Mouse (Mus musculus) left cerebral cortex, adult 9 months (tissue): ENCODE results near the gene Fgfr2.

Source experiments
- DNase-seq, 2 experiments: peaks; one replicate each; pipeline ENCODE4 v3.0.0; 2022; ENCODE audit warnings: low spot score in 2 of 2

The Fgfr2 gene

DNA sequence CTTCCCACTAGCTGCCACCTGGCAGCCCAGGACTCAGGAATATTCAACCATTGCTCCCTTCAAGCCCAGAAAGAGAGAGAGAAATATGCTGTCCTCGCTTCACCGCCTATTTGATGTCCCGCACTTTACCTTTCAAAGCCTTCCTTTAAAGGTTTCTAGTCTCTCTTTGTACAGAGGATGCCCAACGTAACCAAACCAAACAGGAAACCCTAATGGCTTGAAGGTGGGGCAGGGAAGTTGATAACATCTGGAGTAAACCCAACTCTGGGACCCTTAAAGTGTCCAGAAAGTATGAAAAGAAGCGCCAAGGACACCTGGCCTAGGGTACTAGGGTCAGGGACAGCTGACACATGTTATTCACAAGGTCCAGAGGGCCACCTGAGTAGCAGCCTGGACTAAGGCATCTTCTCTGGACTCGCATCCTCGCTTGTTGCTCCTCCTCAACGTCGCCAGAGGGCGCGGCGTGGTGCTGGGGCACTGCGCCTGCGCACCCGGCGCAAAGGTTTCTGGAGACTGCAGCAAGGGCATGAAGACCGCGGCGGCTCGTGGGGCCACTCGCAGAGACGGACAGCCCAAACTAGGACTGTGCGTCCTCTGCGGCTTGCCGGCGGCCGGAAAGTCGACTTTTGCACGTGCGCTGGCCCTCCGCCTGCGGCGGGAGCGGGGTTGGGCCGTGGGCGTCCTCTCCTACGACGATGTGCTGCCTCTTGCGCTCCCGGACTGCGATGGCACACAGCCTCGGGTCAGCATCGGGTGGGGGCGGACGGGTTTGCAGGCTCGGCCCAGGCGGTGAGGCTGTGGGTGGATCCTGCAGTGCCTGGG is 1752.3 kb downstream of the Fgfr2 start, which contains the start of gene Pstk:
TSS of gene Pstk (plus strand) at position 494 of the 822 bp plus-strand sequence.
- DNase-seq: peak; percentile 67 to 89

DNA sequence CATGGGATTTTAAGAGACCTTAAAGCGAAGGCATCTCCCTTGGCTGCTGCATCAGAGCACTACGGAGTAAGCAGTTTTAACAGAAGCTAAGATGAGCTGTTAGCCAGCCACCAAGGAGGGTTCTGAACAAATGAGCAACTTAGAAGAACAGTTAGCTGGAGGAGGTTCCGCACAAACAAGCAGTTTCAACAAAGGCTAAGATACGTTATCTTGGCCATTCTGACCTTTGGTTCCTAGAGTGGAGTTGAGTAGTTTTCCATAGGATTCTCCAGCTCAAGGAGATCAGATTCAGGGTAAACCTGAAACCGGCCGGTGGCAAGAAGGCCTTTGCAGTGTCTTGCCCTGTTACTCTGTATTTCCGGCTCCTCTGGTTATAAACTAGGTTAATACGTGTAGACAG is 1759.0 kb downstream of the Fgfr2 start:
- no peak for DNase-seq

DNA sequence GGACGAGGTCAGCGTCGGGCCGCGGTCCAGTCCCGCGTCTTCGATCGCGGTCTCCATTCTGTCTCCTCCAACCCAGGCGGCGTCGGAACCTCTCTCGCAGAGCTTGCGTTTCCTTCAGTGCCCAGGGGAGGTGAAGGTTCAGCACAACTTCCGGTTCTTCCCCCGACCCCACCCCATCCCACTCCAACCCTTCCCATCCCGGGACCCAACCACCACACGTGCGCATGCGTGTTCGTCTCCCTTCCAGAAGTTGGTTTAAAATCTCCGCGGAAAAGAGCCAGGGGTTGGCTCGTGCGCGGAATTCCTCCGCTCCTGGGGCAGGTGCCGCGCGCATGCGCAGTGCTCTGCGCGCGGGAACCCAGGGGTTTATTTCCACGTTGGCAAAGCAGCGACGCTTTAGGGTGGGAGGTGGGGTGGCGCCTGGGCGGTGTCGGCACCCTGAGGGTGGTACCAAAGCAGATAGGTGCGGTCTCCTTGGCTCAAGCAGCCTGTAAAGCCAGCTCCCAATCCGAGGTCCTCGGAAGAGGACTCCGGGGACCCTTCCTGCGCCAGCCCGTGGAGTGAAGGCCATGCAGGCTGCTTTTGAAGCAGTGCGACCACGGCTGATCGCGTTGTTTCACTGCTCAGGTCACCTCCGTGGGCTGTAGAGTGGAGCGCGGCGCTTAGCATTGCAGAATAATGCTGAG is 1760.4 kb downstream of the Fgfr2 start, which contains the start of gene 2310057M21Rik:
TSS of gene 2310057M21Rik (minus strand) at position 145 of the 686 bp plus-strand sequence.
- DNase-seq: peak; percentile 90 to 95

DNA sequence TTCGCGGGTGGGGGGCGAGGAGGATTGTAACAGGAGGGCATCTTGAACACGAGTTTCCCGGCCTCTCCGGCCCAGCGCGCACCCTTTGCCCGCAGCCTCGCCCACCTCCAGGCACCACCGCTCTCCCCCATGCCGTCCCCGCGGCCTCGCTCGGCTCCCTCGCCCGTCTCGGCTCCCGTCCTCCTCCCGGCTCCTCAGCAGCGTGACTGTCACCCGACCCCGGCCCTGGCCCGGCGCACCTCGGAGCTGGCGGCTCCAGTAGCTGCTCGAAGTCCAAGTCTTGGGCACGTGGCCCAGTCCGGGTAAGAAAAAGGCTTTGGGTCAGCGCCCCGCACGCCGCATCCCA is 1760.9 kb downstream of the Fgfr2 start:
- DNase-seq: no peak

DNA sequence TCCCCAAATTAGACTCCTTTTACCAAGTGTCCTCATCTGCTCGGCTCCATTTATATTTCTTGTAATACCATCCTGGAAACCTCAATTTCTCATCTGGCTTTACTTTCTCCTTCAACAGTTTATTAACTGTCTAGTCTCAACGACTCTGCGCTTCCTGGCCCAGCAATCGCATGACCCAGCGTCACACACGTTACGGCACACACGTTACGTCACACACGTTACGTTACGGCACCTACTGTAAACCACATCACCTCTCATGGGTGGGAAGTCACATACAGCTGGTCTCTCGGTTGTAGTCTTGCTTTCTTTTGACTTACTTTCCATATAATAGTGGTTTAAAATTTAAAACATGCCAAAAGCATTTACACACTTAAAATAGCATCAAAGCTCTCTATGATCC is 1767.0 kb downstream of the Fgfr2 start:
- DNase-seq: no peak

DNA sequence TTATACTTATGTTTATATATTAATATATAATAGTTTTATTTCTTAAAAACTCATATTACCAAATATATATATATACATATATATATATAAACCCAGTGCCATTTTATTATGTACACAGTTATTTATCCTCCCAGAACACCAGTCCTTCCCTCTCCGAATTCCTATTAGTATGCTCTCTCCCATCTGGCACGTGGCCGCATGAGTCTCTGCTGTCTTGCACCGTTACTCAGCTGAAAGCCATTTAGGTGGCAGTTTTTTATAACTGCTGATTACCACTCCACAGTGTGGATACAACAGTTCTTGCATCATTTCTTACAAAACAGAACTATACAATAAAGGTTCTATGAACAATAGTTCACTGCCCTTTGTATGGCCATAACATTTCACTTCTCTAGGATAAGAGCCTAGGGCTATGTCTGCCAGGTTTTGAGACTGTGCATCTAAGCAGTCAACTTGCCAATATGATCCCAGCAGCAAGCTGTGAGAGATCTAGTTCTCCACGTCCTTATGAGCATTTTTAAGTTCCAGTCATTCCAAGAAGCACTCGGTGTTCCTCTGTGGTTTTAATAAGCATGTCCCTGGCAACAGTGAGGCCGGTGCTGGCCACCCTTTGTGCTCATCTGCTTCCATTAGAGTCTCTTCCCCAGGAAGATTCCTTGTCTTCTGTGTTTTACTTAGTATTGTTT is 1777.2 kb downstream of the Fgfr2 start:
- no peak for DNase-seq

DNA sequence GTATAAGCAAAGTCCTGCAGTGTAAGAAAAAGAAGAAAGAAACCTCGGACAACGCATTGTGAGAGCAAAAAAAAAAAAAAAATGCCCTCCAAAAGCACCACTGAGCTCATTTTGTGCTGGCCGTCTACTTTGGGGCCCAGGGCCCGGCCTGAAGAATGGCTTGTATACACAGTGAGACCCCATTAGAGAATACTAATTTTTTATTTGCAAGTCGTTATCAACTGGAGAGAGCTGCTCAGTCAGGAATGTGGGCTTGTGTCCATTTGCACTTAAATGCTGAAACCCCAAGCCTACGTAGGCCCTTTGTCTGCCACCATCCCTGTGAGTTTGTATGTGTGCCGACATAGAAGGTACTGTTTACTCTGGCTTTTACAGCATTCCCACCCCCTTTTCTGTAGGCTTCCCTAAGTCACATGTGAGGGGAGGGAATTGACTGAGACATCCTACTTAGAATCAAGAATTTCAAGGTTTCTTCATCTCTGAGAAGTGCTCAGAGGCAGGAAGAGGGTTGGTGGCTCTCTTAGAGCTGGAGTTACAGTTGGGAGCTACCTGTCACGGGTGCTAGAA is 1785.6 kb downstream of the Fgfr2 start:
- DNase-seq: no peak

DNA sequence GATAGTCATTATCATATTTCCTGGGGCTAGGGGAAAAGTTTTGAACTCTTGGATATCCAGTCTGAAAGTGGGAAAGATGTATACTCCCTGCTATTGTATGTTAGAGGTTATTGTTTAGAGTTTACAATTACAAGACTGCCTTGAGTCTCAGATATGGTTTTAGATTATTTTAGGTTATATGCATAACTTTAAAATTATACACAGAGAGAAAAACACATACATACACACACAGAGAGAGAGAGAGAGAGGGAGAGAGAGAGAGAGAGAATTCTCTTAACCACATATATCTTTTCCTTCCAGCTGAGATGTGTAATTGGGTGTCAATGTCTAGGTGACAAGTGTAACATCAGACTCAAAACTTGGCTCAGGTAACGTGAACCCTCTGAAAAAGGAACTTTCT is 1789.6 kb downstream of the Fgfr2 start, which contains the start of gene Fam24a:
TSS of gene Fam24a (plus strand) at position 301 of the 400 bp plus-strand sequence.
- no peak for DNase-seq

DNA sequence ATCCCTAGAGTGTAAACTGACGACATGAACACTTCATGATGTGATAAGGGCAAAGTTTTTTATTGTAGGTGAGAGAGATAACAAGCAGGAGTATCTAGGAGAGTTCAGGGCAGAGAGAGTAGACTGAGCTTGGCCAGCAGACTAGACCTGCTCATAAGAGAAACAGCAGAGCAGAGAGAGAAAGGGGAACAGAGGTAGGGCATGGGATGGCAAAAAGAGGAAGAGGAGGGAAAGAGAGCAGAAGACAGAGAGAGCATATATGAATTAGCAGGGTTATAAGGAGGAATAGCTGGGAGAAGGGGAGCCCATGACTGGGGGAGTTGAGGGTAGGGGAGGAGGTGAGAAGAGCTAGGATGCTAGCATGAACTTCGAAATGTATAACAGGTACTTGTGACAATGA is 1791.5 kb downstream of the Fgfr2 start:
- DNase-seq: no peak

DNA sequence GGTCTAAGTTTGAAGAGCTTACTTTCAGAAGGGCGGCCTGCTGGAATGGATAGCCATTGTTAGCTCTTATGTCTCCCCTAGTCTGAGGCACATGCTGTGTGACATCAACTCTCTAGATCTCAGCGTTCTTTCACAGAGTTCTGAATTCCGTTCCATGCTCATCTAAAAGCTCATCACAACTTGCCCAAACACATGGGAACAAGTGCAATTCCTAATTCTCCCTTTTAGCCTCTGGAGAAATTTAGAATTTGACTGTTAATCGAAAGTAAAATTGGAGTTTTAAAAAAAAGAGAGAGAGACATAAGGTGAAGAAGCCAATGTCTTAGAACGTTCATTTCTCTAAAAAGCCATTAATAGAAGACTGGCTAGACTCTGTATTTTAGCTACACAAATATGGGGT is 1793.7 kb downstream of the Fgfr2 start, which contains the start of gene Fam24b:
TSS of gene Fam24b (minus strand) at position 101 of the 400 bp plus-strand sequence.
- DNase-seq: no peak

DNA sequence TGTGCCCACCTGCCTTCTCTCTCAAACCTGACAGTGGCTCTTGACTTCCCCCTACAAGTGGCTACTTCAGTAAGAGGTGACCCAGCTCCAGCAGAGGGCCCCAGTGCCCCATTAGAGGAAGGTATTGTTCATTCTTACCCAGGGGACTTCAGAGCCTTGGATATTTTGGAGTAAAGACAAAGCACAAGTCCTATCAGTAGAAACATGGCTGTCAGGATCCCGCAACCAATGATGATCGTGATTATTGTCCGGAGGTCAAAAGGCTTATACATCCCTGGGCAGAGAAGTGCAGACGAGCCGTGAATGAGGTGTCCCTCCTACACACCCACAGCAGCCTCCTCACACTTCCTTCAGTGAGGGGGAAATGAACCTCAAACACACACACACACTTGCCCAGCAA is 1796.1 kb downstream of the Fgfr2 start:
- no peak for DNase-seq

DNA sequence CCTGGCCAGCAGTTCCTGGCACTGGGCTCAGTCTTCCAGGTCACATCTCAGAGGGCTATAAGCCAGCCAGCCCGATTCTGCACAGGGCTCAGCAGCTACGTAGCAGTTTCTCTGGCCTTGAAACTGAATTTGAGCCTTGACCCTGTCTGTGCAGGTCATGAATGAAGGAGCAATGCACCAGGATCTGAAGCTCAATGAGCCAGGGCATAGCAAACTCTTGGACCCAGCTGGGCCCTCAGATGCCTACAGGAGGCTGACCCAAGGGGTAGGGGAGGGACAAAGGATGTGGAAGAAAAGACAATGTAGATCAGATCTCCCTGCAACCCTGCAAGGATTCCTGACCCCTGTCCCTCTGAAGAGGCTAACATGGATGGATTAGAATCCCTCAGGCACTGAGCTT is 1801.0 kb downstream of the Fgfr2 start, which contains the start of gene Cuzd1:
TSS of gene Cuzd1 (minus strand) at position 101 of the 400 bp plus-strand sequence.
- no peak for DNase-seq

DNA sequence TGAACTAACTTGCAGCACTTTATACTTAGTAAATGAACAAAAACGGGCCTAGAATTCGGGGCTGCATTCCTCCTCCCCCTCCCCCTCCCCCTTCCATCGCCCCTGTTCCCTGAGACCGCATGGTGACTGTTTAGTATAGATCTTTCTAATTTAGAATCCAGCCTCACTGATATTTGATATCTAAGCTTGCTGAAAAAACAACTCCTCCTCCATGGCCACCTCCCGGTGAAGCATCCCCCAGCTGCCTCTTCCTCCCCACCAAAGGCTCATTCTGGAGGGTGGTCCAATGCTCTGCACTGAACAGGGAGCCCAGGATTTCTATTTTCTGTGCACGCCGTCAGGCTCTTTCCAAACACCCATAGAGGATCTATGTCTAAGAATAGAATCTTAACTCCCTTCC is 1804.8 kb downstream of the Fgfr2 start:
- DNase-seq: no peak

DNA sequence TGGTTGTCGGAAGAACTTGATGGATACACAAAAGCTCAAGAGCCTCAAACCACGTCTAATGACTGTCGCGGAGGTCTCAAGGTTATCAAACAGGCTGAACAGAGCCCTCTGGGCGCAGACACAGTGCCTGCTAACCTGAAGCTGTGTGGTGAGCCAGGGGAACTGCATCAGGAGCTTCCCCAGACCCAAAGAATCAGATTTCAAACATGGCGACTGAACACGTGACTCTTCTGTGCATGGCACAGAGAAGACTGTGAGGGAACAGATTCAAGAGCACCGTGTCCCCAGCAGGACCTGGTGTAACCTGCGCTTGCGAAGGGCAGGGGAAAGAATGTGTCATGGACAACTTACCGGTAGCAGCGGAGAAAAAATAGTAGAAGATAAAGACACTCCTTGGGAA is 1805.6 kb downstream of the Fgfr2 start:
- no peak for DNase-seq

DNA sequence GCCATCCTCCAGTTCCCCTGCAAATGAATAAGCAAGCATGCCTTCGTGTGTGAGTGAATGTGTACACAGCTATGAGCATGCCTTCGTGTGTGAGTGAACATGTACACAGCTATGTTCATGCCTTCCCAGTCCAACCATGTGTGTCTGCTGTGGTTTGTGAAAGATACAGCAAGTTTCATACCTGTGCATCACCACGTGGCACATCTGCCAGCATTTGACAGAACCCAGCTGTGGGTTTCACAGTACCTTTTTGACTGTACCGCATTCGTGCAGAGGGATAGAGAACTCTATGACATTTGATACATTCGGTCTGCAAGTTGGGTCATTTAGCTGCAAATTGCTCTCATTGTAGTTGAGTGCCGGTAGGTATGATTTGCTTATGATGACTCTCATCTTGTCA is 1808.7 kb downstream of the Fgfr2 start:
- no peak for DNase-seq

DNA sequence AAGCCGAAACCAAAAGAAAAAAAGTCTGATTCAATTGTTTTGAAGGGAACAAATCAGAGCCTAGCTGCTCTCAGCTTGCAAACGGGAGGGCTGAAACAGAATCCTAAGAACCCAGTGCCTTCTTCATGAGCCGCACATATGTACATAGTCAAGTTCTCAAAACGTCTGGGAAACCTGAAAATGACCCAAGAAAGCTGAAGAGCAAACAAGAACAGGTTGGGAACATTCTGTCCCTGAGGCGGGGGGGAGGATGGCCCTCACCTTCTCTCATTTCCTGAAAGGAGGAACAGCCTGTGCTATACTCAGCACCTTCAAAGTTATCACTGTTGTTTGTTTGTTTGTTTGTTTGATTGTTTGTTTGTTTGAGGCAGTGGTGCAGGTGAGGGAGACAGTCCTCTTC is 1816.4 kb downstream of the Fgfr2 start:
- DNase-seq: no peak

DNA sequence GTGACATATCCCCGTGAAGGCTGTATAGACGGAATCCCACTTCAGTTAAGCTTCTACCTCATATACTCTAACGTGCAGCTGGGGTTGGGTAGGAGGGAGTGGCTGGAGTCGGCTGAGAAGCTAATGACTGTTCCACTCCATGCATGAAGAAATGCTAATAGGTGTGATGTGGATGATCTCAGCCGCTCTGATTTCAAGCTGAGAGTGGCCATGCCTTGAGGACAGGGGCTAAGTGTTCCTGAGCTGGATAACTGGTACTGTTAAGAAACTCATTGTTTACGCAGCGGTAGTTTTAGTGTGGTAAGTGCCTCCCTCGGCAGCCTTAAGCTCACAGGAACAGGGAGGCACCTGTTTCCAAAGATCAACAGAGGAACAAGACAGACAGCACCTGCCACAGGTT is 1819.8 kb downstream of the Fgfr2 start:
- DNase-seq: no peak

DNA sequence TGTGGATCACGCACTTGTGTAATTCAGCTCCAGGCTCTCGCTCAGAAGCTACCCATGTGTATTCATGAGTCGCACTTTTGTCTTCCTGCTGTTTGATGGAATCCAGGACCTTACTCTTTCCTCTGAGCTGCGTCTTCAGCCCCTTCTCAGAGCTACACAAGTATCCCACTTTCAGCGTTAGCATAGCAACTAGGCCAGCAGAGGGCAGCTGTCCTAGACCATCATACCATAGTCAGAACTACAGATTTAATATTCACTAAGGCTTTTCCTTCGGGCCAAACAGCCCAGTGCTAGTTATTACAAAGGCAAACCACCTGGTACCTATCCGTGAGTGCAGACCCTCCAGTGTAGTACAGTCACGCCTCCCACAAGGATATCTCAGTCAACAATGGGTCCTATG is 1826.0 kb downstream of the Fgfr2 start:
- DNase-seq: no peak

DNA sequence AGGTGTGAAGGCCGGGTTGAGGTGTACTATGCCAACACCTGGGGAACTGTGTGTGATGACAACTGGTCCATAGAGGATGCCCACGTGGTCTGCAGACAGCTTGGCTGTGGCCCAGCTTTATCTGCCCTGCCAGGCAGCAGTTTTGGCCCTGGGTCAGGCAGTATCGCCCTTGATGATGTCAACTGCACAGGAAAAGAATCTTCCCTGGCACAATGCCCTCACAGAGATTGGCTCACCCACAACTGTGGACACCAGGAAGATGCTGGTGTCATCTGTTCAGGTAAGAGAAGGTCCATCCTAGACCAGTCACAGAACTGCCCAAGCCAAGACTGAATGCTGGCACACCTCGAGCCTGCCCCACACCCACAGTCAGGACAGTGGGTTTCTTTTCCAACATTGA is 1857.3 kb downstream of the Fgfr2 start:
- DNase-seq: no peak

DNA sequence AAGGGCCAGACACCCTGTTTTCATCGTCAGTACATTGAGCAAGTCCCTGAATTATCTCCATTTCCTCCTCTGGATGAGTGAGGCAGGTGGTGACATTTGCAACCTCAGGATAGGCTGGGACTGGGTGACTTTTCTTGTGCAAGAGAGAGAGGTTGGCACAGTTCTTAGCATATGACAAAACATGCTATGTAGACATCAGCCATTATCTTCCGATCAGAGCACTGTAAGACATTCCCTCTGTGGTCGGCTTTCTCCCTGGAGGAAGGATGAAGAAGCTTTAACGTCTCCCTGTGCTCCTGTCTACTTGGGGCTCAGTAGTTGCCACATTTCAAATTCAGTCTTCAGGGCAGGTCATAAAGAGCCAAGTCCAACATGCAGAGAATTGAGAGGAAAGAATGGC is 1858.9 kb downstream of the Fgfr2 start:
- no peak for DNase-seq

DNA sequence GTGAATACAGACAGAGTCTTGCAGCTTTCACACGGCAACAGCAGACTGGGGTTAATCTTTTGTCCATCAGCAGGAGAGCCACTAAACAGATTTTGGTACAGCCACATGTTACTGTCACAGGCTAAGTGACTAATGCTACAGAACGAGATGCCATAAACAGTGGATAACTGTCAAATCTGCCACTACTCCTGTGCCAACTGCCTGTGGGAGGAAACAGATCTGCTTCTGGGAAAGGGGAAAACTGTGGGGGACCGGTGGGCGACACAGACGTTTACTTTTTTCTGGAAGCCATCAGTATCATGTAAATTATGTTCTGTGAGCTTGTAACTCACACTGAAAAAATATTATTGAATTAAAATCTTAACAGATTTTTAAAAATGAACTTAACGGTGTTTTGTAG is 1862.2 kb downstream of the Fgfr2 start:
- peak in 1 of 2 experiments; percentile 33 for DNase-seq

DNA sequence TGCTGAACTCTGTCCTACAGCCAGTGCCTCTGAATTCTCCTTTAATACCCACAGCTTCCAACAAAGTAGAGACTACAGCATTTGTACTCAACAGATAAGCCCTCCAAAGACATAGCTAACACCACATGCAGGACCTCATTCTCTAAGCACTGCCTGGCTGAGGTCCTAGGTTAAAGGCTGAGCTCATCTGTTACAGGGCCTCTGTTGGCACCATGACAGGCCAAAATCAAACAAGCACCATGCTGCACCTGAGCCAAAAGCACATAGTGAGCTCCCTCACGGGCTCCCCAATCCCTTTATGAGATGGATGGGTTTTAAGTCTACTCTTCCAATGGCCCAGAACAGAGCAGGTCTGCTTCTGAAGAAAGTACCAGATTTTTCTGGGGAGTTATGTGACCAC is 1865.8 kb downstream of the Fgfr2 start:
- no peak for DNase-seq
